Mouse (Mus musculus) erythroblast, embryonic 14.5 days (primary cell): Measurements from ENCODE around the gene Arid3b.

Source experiments
- GATA1 ChIP-seq: IDR thresholded peaks from 2 replicates; pipeline ENCODE4 v1.6.1; 2012; ENCODE audit warnings: low read length, inconsistent platforms, mixed read lengths
- TAL1 ChIP-seq: IDR thresholded peaks from 3 replicates; pipeline ENCODE4 v1.6.1; 2012; ENCODE audit warnings: low read length, inconsistent platforms, mixed read lengths

- TF ChIP-seq GATA1 (no peak), TAL1 (no peak)
Measured at GRCm38 (mm10) chr9:57836581-57837170, at the start of gene Arid3b.
